Mouse (Mus musculus) lung, postnatal 0 days (tissue): Measurements from ENCODE around the gene C2. TPM values are rescaled to one million over a fixed set of nuclear protein-coding genes. Genes with fewer than 3 reads are reported as not detected.
A peak's percentile ranks its signal among the peaks of the same experiment; 100 is the strongest.

Experiments used
- ATAC-seq: fragments of 200-750 bp; cut with Nextera tagmentation; 2 replicates; pipeline ENCODE4 v1.8.0; 2017; ENCODE audit warnings: moderate library complexity
- DNase-seq: peaks from one replicate; pipeline ENCODE4 v3.0.0-alpha.2; 2016; ENCODE audit warnings: low spot score
- H3K27ac ChIP-seq: fragments of 300-500 bp; sonication (generic); 2 replicates; pipeline ENCODE4 v1.5.1; 2014; ENCODE audit warnings: antibody characterized with exemption, mild to moderate bottlenecking, low read length, mixed read lengths
- H3K27me3 ChIP-seq: fragments of 300-500 bp; sonication (generic); replicated peaks from 2 replicates; pipeline ENCODE4 v1.6.1; 2014; ENCODE audit warnings: low read length, mixed read lengths; ENCODE audit not compliant: insufficient read depth
- H3K36me3 ChIP-seq: fragments of 300-500 bp; sonication (generic); 2 replicates; pipeline ENCODE4 v1.6.1; 2014; ENCODE audit warnings: low read length, mixed read lengths; ENCODE audit not compliant: insufficient read depth
- H3K4me1 ChIP-seq: fragments of 300-500 bp; sonication (generic); 2 replicates; pipeline ENCODE4 v1.6.1; 2014; ENCODE audit warnings: antibody characterized with exemption, low read depth, low read length, mixed read lengths; ENCODE audit not compliant: insufficient read depth
- H3K4me2 ChIP-seq: fragments of 300-500 bp; sonication (generic); replicated peaks from 2 replicates; pipeline ENCODE4 v1.6.1; 2014; ENCODE audit warnings: low read depth, mild to moderate bottlenecking, low read length, moderate library complexity, mixed read lengths
- H3K4me3 ChIP-seq: fragments of 300-500 bp; sonication (generic); 2 replicates; pipeline ENCODE4 v1.5.1; 2014; ENCODE audit warnings: low read depth, low read length
- H3K9ac ChIP-seq: fragments of 300-500 bp; sonication (generic); replicated peaks from 2 replicates; pipeline ENCODE4 v1.6.1; 2014; ENCODE audit warnings: low read depth, mild to moderate bottlenecking
- H3K9me3 ChIP-seq: fragments of 300-500 bp; sonication (generic); 2 replicates; pipeline ENCODE4 v1.6.1; 2016; ENCODE audit warnings: low read length, mixed read lengths
- CTCF ChIP-seq: IDR thresholded peaks from 2 replicates; pipeline ENCODE4 v1.5.1; 2016; ENCODE audit warnings: antibody characterized with exemption, mild to moderate bottlenecking
- EP300 ChIP-seq: IDR thresholded peaks from 2 replicates; pipeline ENCODE4 v1.6.1; 2016; ENCODE audit warnings: antibody characterized with exemption, mild to moderate bottlenecking, control low read depth
- WGBS: fragments of 180-500 bp; shearing (Covaris S2); extraction: QIAGEN DNeasy Blood & Tissue Kit; methylation state at CpG from one replicate; pipeline ENCODE4 v1.1.7; 2014; 5-methylcytosine and 5-hydroxymethylcytosine counted together
- polyA plus RNA-seq: library from polyadenylated mRNA; unstranded; fragments of >200 nt; fragmentation: Nextera tagmentation; extraction: Ambion mirVana; gene quantifications from 2 replicates; pipeline ENCODE4 v1.2.1, GENCODE M21; 2015

Gene C2
- polyA plus RNA-seq, 1 experiment from 2014 or later = 11.7 TPM

GRCm38 (mm10) chr17:34928841-34929240 lies 30.8 kb upstream of the C2 start:
- Histone ChIP-seq H3K4me2 (no peak overlapping the region), H3K9me3 (no peaks in the 10 kb centered on the region), H3K36me3 (no peaks in the 10 kb centered on the region), H3K4me3 (no peak overlapping the region), H3K27me3 (no peaks in the 10 kb centered on the region), H3K27ac (no peak overlapping the region), H3K4me1 (peaks cover 7% of the 10 kb centered on the region; the same call in 1 of the 2 replicates), H3K9ac (no peak overlapping the region)
- ATAC-seq (no peak), DNase-seq (no peak)
- WGBS = 36% methylated on average over 4 of the region's 4 CpGs
- TF ChIP-seq EP300 (no peak), CTCF (no peak)

GRCm38 (mm10) chr17:34927306-34928019 lies 29.4 kb upstream of the C2 start:
- H3K4me2 ChIP-seq = no peak overlapping the region
- TF ChIP-seq CTCF = no peak
- no peak for TF ChIP-seq EP300
- no peaks in the 10 kb centered on the region for H3K36me3 ChIP-seq
- H3K9me3 ChIP-seq = no peaks in the 10 kb centered on the region
- H3K27me3 ChIP-seq = no peaks in the 10 kb centered on the region
- 59% methylated on average over 18 of the region's 18 CpGs for WGBS
- peak overlapping the region; percentile 26; the same call in 1 of the 2 replicates for H3K27ac ChIP-seq
- no peak overlapping the region for H3K4me3 ChIP-seq
- peak; percentile 60 for DNase-seq
- H3K9ac ChIP-seq = 0 out of 2 replicates have a peak overlapping the region, but pooled peaks have one; percentile 12
- H3K4me1 ChIP-seq = peaks cover 7% of the 10 kb centered on the region; the same call in 1 of the 2 replicates
- ATAC-seq = peak; percentile 11; the same call in 1 of the 2 replicates

- Histone ChIP-seq H3K9me3 (no peaks in the 10 kb centered on the region), H3K27me3 (no peaks in the 10 kb centered on the region), H3K36me3 (no peaks in the 10 kb centered on the region), H3K4me1 (no peaks in the 10 kb centered on the region), H3K4me2 (no peak overlapping the region), H3K9ac (no peak overlapping the region), H3K27ac (no peak overlapping the region), H3K4me3 (no peak overlapping the region)
- 62% methylated on average over 5 of the region's 5 CpGs for WGBS
- DNase-seq (no peak), ATAC-seq (no peak)
- TF ChIP-seq CTCF = no peak
- TF ChIP-seq EP300 = no peak
Measured at GRCm38 (mm10) chr17:34924258-34924657, 26.2 kb upstream of the C2 start.

- WGBS = 55% methylated on average over 6 of the region's 6 CpGs
- Histone ChIP-seq H3K4me3 (no peak overlapping the region), H3K9me3 (no peaks in the 10 kb centered on the region), H3K4me2 (no peak overlapping the region), H3K36me3 (no peaks in the 10 kb centered on the region), H3K9ac (no peak overlapping the region), H3K4me1 (no peaks in the 10 kb centered on the region), H3K27ac (no peak overlapping the region), H3K27me3 (no peaks in the 10 kb centered on the region)
- no peak for ATAC-seq
- TF ChIP-seq EP300 (no peak), CTCF (peak; percentile 34; the same call in 1 of the 2 replicates)
- no peak for DNase-seq
Measured at GRCm38 (mm10) chr17:34922939-34923338, 24.9 kb upstream of the C2 start.

- Histone ChIP-seq H3K4me3 (no peak overlapping the region), H3K4me2 (no peak overlapping the region), H3K36me3 (0 out of 2 replicates have a peak, but pooled peaks cover 4% of the 10 kb centered on the region), H3K27ac (no peak overlapping the region), H3K27me3 (no peaks in the 10 kb centered on the region), H3K9ac (no peak overlapping the region), H3K4me1 (0 out of 2 replicates have a peak, but pooled peaks cover 4% of the 10 kb centered on the region), H3K9me3 (no peaks in the 10 kb centered on the region)
- WGBS = 79% methylated on average over 9 of the region's 9 CpGs
- ATAC-seq (no peak), DNase-seq (no peak)
- no peak for TF ChIP-seq EP300
- TF ChIP-seq CTCF = no peak
Measured at GRCm38 (mm10) chr17:34917188-34917587, 19.1 kb upstream of the C2 start.

GRCm38 (mm10) chr17:34916316-34916715 lies 18.3 kb upstream of the C2 start:
- TF ChIP-seq EP300 (no peak), CTCF (no peak)
- DNase-seq = no peak
- whole genome bisulfite sequencing = 85% methylated on average over 5 of the region's 5 CpGs

More at GRCm38 (mm10) chr17:34916316-34916715, 18.3 kb upstream of the C2 start:
- Histone ChIP-seq H3K27ac (no peak overlapping the region), H3K4me2 (no peak overlapping the region), H3K9me3 (no peaks in the 10 kb centered on the region), H3K9ac (no peak overlapping the region), H3K4me1 (0 out of 2 replicates have a peak, but pooled peaks cover 4% of the 10 kb centered on the region), H3K36me3 (0 out of 2 replicates have a peak, but pooled peaks cover 7% of the 10 kb centered on the region), H3K27me3 (no peaks in the 10 kb centered on the region), H3K4me3 (no peak overlapping the region)
- no peak for ATAC-seq
